Mouse (Mus musculus) hindbrain, embryonic 14.5 days (tissue): ENCODE measurements around the gene Ankrd65. TPM values are rescaled to one million over a fixed set of nuclear protein-coding genes. Genes with fewer than 3 reads are reported as not detected.

Source experiments
- ATAC-seq: fragments of 200-750 bp; cut with Nextera tagmentation; 2 replicates; pipeline ENCODE4 v1.8.0; 2017; ENCODE audit warnings: moderate number of reproducible peaks, mild to moderate bottlenecking, moderate TSS enrichment, moderate library complexity; ENCODE audit not compliant: low FRiP score
- DNase-seq: peaks from one replicate; pipeline ENCODE4 v3.0.0-alpha.2; 2015; ENCODE audit warnings: low spot score
- H3K27ac ChIP-seq: fragments of 300-500 bp; sonication (generic); 2 replicates; pipeline ENCODE4 v1.5.1; 2014; ENCODE audit warnings: mild to moderate bottlenecking, moderate library complexity
- H3K27me3 ChIP-seq: fragments of 300-500 bp; sonication (generic); 2 replicates; pipeline ENCODE4 v1.6.1; 2014; ENCODE audit warnings: mild to moderate bottlenecking, low read length, mixed read lengths; ENCODE audit not compliant: control insufficient read depth, insufficient read depth
- H3K36me3 ChIP-seq: fragments of 300-500 bp; sonication (generic); replicated peaks from 2 replicates; pipeline ENCODE4 v1.6.1; 2014; ENCODE audit not compliant: control insufficient read depth, insufficient read depth
- H3K4me1 ChIP-seq: fragments of 300-500 bp; sonication (generic); replicated peaks from 2 replicates; pipeline ENCODE4 v1.6.1; 2014; ENCODE audit warnings: antibody characterized with exemption, low read length, mixed read lengths; ENCODE audit not compliant: control insufficient read depth, insufficient read depth
- H3K4me2 ChIP-seq: fragments of 300-500 bp; sonication (generic); replicated peaks from 2 replicates; pipeline ENCODE4 v1.6.1; 2014; ENCODE audit warnings: mild to moderate bottlenecking, moderate library complexity
- H3K4me3 ChIP-seq: fragments of 300-500 bp; sonication (generic); replicated peaks from 2 replicates; pipeline ENCODE4 v1.5.1; 2014; ENCODE audit warnings: mild to moderate bottlenecking, low read length
- H3K9ac ChIP-seq: fragments of 300-500 bp; sonication (generic); 2 replicates; pipeline ENCODE4 v1.6.1; 2014
- H3K9me3 ChIP-seq: fragments of 300-500 bp; sonication (generic); 2 replicates; pipeline ENCODE4 v1.6.1; 2016; ENCODE audit warnings: low read length; ENCODE audit not compliant: control insufficient read depth
- WGBS: fragments of 180-500 bp; shearing (Covaris S2); extraction: QIAGEN DNeasy Blood & Tissue Kit; methylation state at CpG from one replicate; pipeline ENCODE4 v1.1.7; 2014; 5-methylcytosine and 5-hydroxymethylcytosine counted together
- polyA plus RNA-seq: library from polyadenylated mRNA; unstranded; fragments of >200 nt; fragmentation: Nextera tagmentation; extraction: Ambion mirVana; gene quantifications from 2 replicates; pipeline ENCODE4 v1.2.1, GENCODE M21; 2014

Ankrd65 gene
- polyA plus RNA-seq, 1 experiment from 2014 or later = not detected

DNA sequence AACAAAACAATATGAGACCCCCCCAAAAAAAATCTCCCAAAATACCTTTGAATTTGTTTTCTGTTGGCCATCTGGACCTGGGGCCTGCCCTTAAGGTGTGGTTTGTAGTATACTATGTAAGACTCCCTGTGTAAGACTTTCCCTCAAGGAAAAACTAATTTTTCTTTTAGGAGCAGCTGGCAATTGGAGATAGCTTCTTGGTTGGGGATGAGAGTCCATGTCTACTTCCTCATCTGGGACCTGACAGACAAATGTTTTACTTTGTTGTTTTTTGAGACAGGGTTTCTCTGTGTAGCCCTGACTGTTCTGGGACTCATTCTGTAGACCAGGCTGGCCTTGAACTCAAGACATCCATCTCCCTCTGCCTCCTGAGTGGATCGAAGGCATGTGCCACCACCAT is 11.8 kb downstream of the Ankrd65 start:
- H3K9ac ChIP-seq = no peak overlapping the region
- H3K4me2 ChIP-seq = no peak overlapping the region
- H3K36me3 ChIP-seq = peaks cover 20% of the 10 kb centered on the region
- H3K4me3 ChIP-seq = no peak overlapping the region
- 100% methylated on average over 1 of the region's 1 CpGs for WGBS
- H3K9me3 ChIP-seq = no peaks in the 10 kb centered on the region
- ATAC-seq (no peak), DNase-seq (no peak)
- H3K4me1 ChIP-seq = peaks cover 11% of the 10 kb centered on the region
- no peaks in the 10 kb centered on the region for H3K27me3 ChIP-seq
- H3K27ac ChIP-seq = no peak overlapping the region

DNA sequence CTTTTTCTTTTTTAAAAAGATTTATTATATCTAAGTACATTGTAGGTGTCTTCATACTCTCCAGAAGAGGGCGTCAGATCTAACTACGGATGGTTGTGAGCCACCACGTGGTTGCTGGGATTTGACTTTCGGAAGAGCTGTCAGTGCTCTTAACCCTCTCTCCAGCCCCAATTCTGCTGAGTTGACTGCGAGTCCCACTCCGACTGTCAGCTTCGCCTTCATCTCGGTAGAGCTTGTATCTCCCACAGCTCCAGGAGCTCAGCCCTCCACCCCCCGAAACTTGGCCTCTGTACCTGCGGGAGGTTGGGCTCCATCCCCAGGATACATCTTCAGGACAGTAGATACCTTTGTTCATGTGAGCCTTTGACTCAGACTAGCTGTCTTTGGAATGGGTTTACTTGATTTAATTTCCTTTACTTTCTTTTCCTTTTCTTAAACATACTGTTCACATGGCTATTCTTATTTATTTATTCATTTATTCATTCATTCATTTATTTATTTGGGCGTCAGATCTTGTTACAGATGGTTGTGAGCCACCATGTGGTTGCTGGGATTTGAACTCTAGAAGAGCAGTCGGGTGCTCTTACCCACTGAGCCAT is 12.6 kb downstream of the Ankrd65 start, which contains the start of gene Mrpl20:
Gene Mrpl20, plus strand, starts transcription at position 138 of the 599 bp plus-strand sequence.
- WGBS = 12% methylated on average over 12 of the region's 12 CpGs
- ATAC-seq (peak; percentile 70), DNase-seq (no peak)
- Histone ChIP-seq H3K4me1 (peaks cover 11% of the 10 kb centered on the region), H3K9me3 (no peaks in the 10 kb centered on the region), H3K9ac (peak within 1 kb of the TSS; percentile 77), H3K4me3 (peak within 1 kb of the TSS; percentile 82), H3K27me3 (no peaks in the 10 kb centered on the region), H3K4me2 (peak within 1 kb of the TSS; percentile 92), H3K27ac (peak within 1 kb of the TSS; percentile 67), H3K36me3 (peaks cover 28% of the 10 kb centered on the region)

DNA sequence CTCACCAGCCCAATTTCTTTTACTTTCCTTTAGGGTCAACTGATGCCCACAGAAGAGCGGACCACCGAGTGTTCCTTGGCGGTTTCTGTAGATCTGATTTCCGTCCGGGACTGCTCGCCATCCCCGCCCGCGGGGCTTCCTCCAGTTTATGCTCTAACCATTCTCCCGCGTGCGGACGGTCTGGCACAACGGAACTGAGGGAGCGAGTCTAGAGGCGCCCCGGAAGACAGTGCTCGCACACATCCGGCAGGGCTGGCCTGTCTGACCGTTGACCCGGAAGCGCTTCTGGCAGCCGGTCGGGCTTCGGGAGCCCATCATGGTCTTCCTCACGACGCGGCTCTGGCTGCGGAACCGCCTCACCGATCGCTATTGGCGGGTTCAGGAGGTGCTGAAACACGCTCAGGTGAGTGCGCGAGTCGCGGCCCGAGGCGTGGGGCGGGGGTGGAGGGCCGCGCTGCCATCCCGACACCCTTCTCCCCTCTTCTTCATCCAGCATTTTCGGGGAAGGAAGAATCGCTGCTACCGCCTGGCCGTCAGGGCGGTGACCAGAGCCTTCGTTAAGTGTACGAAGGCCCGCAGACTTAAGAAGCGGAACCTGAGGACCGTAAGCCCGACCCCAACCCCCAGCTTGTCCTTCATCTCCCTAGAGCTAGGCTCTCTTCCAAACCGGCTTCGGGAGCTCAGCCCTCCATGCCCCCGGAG is 13.3 kb downstream of the Ankrd65 start:
- H3K4me1 ChIP-seq = peaks cover 11% of the 10 kb centered on the region
- H3K27ac ChIP-seq = peak overlapping the region; percentile 67
- H3K4me3 ChIP-seq = peak overlapping the region; percentile 82
- WGBS = under 1% methylated on average over 57 of the region's 58 CpGs
- peaks cover 35% of the 10 kb centered on the region for H3K36me3 ChIP-seq
- peak; percentile 97 for DNase-seq
- H3K9ac ChIP-seq = peak overlapping the region; percentile 77
- no peaks in the 10 kb centered on the region for H3K27me3 ChIP-seq
- peak; percentile 98 for ATAC-seq
- no peaks in the 10 kb centered on the region for H3K9me3 ChIP-seq
- H3K4me2 ChIP-seq = peak overlapping the region; percentile 92

DNA sequence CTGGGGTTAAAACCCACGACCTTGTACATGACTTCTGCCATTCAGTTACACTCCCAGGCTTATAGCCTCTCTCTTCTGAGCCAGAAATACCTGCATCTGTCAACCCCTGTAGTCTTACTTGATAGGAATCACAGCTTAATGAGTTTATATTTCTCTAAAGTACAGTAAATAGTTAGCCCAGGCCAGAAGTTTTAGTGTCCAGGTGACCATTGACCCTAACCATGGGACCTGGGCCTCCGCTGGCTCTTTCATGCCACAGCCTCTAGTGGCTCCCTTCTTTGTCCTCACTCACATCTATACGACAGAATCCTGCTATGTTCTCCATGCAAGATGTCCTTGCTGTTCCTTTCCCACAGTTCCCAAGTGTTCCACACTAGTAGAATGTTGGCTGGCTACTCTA is 17.6 kb downstream of the Ankrd65 start:
- Histone ChIP-seq H3K27me3 (no peaks in the 10 kb centered on the region), H3K9ac (no peak overlapping the region), H3K9me3 (no peaks in the 10 kb centered on the region), H3K4me2 (no peak overlapping the region), H3K4me3 (no peak overlapping the region), H3K36me3 (peaks cover 64% of the 10 kb centered on the region), H3K27ac (no peak overlapping the region), H3K4me1 (peaks cover 19% of the 10 kb centered on the region)
- ATAC-seq = no peak
- no peak for DNase-seq
- 87% methylated on average over 3 of the region's 3 CpGs for WGBS

DNA sequence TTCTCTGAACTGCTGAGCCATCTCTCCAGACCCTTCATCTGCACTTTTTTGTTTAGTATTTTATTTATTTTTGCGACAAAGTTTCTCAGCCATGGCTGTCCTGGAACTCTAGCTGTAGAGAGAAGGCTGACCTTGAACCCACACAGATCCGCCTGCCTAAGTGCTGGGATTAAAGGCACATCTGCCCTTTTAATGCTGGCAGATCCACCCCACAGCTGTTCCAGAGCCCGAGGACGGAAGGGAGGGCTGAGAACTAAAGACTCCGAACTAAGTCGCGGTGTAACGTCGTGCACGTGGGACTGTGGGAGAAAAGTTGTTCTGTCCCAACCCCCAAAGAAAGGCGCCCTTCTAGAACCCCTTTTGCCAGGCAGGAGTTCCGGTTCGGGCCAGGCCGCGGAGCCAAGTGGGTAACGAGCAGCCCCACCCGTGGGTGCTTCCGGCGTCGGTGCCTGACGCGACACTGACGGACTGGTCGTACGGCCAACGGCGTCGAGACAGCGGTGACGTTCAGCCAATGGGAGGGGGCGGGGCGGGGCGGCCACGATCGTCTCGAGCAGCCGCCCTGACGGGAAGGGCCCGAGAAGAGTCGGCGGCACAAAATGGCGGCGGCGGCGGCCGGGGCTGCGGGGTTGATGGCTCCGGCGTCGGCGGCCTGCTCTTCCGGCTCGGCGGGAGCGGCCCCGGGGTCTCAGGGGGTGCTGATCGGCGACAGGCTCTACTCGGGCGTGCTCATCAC is 21.9 kb downstream of the Ankrd65 start, which contains the start of gene Ccnl2:
Gene Ccnl2, plus strand, starts transcription at position 561 of the 736 bp plus-strand sequence.
- Histone ChIP-seq H3K9me3 (no peaks in the 10 kb centered on the region), H3K4me1 (peaks cover 24% of the 10 kb centered on the region), H3K27me3 (no peaks in the 10 kb centered on the region), H3K9ac (peak within 1 kb of the TSS; percentile 98), H3K36me3 (peaks cover 77% of the 10 kb centered on the region), H3K4me2 (peak within 1 kb of the TSS; percentile 91), H3K27ac (peak within 1 kb of the TSS; percentile 88), H3K4me3 (peak within 1 kb of the TSS; percentile 100)
- peak; percentile 99 for ATAC-seq
- under 1% methylated on average over 56 of the region's 60 CpGs for WGBS
- DNase-seq = peak; percentile 96

DNA sequence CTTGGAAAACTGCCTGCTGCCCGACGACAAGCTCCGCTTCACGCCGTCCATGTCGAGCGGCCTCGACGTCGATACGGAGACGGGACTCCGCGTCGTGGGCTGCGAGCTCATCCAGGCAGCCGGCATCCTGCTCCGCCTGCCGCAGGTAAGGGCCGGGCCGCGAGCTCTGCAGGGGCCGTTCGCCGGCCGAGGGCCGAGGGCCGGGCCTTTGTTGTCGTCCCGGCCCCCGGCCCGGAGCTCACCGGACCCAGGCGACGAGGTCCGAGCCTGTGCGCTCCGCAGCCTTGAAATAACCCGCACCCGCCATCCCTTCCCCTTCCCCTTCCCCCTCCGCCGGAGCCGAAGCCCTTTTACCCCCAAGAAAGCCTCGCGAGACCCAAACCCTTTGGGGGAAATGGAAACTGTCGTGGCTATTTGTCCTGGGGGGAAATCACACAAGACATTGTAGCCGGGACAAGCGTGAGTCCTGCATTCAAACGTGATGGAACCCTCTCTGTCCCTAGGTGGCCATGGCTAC is 22.5 kb downstream of the Ankrd65 start:
- under 1% methylated on average over 41 of the region's 49 CpGs for WGBS
- peak overlapping the region; percentile 91 for H3K4me2 ChIP-seq
- peak; percentile 46; the same call in 1 of the 2 replicates for ATAC-seq
- H3K4me1 ChIP-seq = peaks cover 24% of the 10 kb centered on the region
- peaks cover 77% of the 10 kb centered on the region for H3K36me3 ChIP-seq
- peak overlapping the region; percentile 98 for H3K9ac ChIP-seq
- H3K27me3 ChIP-seq = no peaks in the 10 kb centered on the region
- H3K27ac ChIP-seq = peak overlapping the region; percentile 88
- H3K4me3 ChIP-seq = peak overlapping the region; percentile 100
- DNase-seq = no peak
- no peaks in the 10 kb centered on the region for H3K9me3 ChIP-seq

DNA sequence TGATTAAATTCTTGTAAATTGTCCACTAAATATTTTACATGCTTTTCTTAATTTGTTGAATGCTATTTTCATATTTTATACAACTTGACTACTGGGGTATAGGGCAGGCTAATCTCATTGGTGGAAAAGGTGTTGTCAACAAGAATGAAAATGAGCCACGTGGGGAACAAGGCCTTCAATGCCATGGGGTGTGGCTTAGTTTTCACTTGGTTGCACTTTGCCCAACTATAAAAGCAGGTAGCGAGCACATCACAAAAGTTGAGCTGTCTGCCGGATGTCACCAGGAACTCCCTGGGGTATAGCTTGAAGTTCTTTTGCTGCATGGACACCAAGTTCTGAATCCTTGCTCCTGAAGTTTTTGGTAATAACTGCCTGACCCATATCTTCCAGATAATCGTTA is 27.3 kb downstream of the Ankrd65 start:
- Histone ChIP-seq H3K4me1 (peaks cover 16% of the 10 kb centered on the region), H3K27me3 (no peaks in the 10 kb centered on the region), H3K4me3 (no peak overlapping the region), H3K27ac (no peak overlapping the region), H3K36me3 (peaks cover 88% of the 10 kb centered on the region), H3K9ac (no peak overlapping the region), H3K4me2 (no peak overlapping the region), H3K9me3 (no peaks in the 10 kb centered on the region)
- DNase-seq (no peak), ATAC-seq (no peak)
- 76% methylated on average over 4 of the region's 4 CpGs for WGBS

DNA sequence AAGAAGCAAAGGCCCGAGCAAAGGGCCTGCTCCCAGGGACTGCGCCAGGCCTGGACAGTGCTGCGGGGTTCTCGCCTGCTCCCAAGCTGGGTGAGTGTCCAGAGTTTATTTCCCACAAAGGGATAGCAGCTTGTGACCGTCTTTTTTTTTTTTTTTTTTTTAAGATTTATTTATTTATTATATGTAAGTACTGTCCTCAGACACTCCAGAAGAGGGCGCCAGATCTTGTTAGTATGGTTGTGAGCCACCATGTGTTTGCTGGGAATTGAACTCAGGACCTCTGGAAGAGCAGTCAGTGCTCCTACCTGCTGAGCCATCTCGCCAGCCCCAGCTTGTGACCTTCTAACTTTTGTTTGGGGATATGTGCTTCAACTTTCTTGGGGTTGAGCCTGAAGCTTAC is 30.8 kb downstream of the Ankrd65 start:
- Histone ChIP-seq H3K9ac (no peak overlapping the region), H3K27me3 (no peaks in the 10 kb centered on the region), H3K9me3 (no peaks in the 10 kb centered on the region), H3K4me2 (no peak overlapping the region), H3K36me3 (peaks cover 98% of the 10 kb centered on the region), H3K4me3 (no peak overlapping the region), H3K4me1 (no peaks in the 10 kb centered on the region), H3K27ac (no peak overlapping the region)
- DNase-seq (no peak), ATAC-seq (no peak)
- 79% methylated on average over 7 of the region's 7 CpGs for WGBS

DNA sequence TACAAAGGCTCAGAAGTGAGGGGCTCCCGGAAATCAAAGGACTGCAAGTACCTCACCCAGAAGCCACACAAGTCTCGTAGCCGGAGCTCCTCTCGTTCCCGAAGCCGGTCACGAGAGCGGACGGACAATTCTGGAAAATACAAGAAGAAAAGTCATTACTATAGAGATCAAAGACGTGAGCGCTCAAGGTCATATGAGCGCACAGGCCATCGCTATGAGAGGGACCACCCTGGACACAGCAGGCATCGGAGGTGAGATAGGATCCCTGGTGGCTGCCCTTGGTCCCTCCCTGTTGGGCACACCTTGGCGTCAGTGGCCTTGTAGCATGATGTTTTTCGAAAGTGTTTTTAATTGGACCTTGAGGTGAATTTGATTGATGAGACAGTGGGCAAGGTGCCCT is 33.2 kb downstream of the Ankrd65 start:
- 96% methylated on average over 16 of the region's 16 CpGs for WGBS
- no peak overlapping the region for H3K9ac ChIP-seq

More for the DNA sequence above, 33.2 kb downstream of the Ankrd65 start:
- no peak overlapping the region for H3K27ac ChIP-seq
- no peak overlapping the region for H3K4me3 ChIP-seq
- H3K27me3 ChIP-seq = no peaks in the 10 kb centered on the region
- no peak overlapping the region for H3K4me2 ChIP-seq
- H3K4me1 ChIP-seq = no peaks in the 10 kb centered on the region
- no peak for ATAC-seq
- no peak for DNase-seq
- H3K9me3 ChIP-seq = no peaks in the 10 kb centered on the region
- H3K36me3 ChIP-seq = peaks cover 97% of the 10 kb centered on the region
